Mouse (Mus musculus) urinary bladder, adult 2 months (tissue): ENCODE measurements around the gene Tyk2. TPM values are rescaled to one million over a fixed set of nuclear protein-coding genes. Genes with fewer than 3 reads are reported as not detected.

Experiments used
- DNase-seq: peaks from one replicate; pipeline ENCODE4 v3.0.0; 2022; ENCODE audit warnings: low spot score
- polyA plus RNA-seq: library from polyadenylated mRNA; depleted of rRNA; stranded (reverse); fragments of >200 nt; gene quantifications from 2 replicates; pipeline ENCODE4 v1.2.3, GENCODE M21; 2012; rRNA removed

Tyk2 gene
- polyA plus RNA-seq, 1 experiment, result 28.5 TPM

DNA sequence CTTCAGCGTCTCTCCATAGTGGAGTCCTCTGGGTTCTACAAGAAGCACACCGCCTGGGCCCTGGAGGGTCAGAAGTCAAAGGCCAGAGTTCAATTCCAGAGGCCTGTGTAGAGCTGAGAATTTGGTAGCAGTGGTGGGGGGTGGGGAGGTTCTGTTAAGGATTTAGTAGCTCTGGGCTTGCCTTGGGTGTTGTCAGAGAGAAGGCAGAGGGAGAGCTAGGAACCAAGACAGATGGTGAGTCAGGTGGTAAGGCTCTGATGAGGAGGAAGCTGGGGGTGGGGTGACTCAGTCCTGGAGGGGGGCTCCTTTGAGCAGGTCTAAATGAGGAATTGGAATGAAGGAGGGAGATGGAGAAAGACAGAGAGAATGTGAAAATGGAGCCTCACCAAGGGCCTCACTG is 68.1 kb downstream of the Tyk2 start:
- no peak for DNase-seq

Other genes with a start within 250 kb of the Tyk2 start
- gene Ppan, start 243.1 kb downstream of the Tyk2 start, polyA plus RNA-seq, result 38.7 and 59.6 TPM in 2 replicates
- gene Eif3g, start 232.6 kb downstream of the Tyk2 start, polyA plus RNA-seq, result 136 and 141 TPM in 2 replicates
- gene Dnmt1, start 171.4 kb downstream of the Tyk2 start, polyA plus RNA-seq, result 19.1 and 19.7 TPM in 2 replicates
- 11.6 and 11.7 TPM in 2 replicates for gene S1pr2, start 154.5 kb downstream of the Tyk2 start, polyA plus RNA-seq
- gene Mrpl4, start 128.5 kb downstream of the Tyk2 start, polyA plus RNA-seq, result 78.8 and 88.8 TPM in 2 replicates
- gene Icam1, start 115.3 kb downstream of the Tyk2 start, polyA plus RNA-seq, result 27.4 and 28.7 TPM in 2 replicates
- 1.1 and 1.5 TPM in 2 replicates for gene Icam4, start 101.9 kb downstream of the Tyk2 start, polyA plus RNA-seq
- gene Icam5, start 99.2 kb downstream of the Tyk2 start, polyA plus RNA-seq, result 1.2 TPM in 2 replicates
- 0.43 TPM in 1 of 2 replicates, not detected in the other for gene Zglp1, start 64.2 kb downstream of the Tyk2 start, polyA plus RNA-seq
- gene Gm49373, start 58.1 kb downstream of the Tyk2 start, polyA plus RNA-seq, result 0.80 and 0.94 TPM in 2 replicates
- 51.2 and 63.1 TPM in 2 replicates for gene Fdx1l, start 57.6 kb downstream of the Tyk2 start, polyA plus RNA-seq
- gene Gm38431, start 39.2 kb downstream of the Tyk2 start, polyA plus RNA-seq, result 1.3 and 1.8 TPM in 2 replicates
- gene Raver1, start 39.2 kb downstream of the Tyk2 start, polyA plus RNA-seq, result 24.2 and 33.2 TPM in 2 replicates
- 198 and 211 TPM in 2 replicates for gene Cdc37, start 18.7 kb upstream of the Tyk2 start, polyA plus RNA-seq
- 8.3 and 11.6 TPM in 2 replicates for gene Pde4a, start 34.5 kb upstream of the Tyk2 start, polyA plus RNA-seq
- 36.8 and 38.7 TPM in 2 replicates for gene Keap1, start 108.1 kb upstream of the Tyk2 start, polyA plus RNA-seq
- 0.32 and 0.47 TPM in 2 replicates for gene S1pr5, start 117.2 kb upstream of the Tyk2 start, polyA plus RNA-seq
- gene Atg4d, start 134.1 kb upstream of the Tyk2 start, polyA plus RNA-seq, result 23.6 and 27.3 TPM in 2 replicates
- gene Kri1, start 156.7 kb upstream of the Tyk2 start, polyA plus RNA-seq, result 31.0 and 31.8 TPM in 2 replicates
- 17.9 and 18.2 TPM in 2 replicates for gene Cdkn2d, start 160.2 kb upstream of the Tyk2 start, polyA plus RNA-seq
- gene Ap1m2, start 181.1 kb upstream of the Tyk2 start, polyA plus RNA-seq, result 40.7 and 46.5 TPM in 2 replicates
- 136 and 143 TPM in 2 replicates for gene Slc44a2, start 189.5 kb upstream of the Tyk2 start, polyA plus RNA-seq
- 43.9 and 48.5 TPM in 2 replicates for gene Ilf3, start 236.6 kb upstream of the Tyk2 start, polyA plus RNA-seq